Mouse (Mus musculus) erythroblast, embryonic 14.5 days (primary cell): ENCODE data around the gene Syt6. TPM values are rescaled to one million over a fixed set of nuclear protein-coding genes. Genes with fewer than 3 reads are reported as not detected.

ENCODE experiments used
- H3K27me3 ChIP-seq: 2 replicates; pipeline ENCODE4 v1.6.1; 2012; ENCODE audit warnings: inconsistent platforms; ENCODE audit not compliant: control insufficient read depth
- H3K36me3 ChIP-seq: 2 replicates; pipeline ENCODE4 v1.6.1; 2012; ENCODE audit warnings: mild to moderate bottlenecking, inconsistent platforms; ENCODE audit not compliant: control insufficient read depth
- H3K4me1 ChIP-seq: 2 replicates; pipeline ENCODE4 v1.6.1; 2012; ENCODE audit warnings: inconsistent platforms; ENCODE audit not compliant: control insufficient read depth
- H3K4me3 ChIP-seq: replicated peaks from 2 replicates; pipeline ENCODE3; 2012; ENCODE audit warnings: moderate library complexity, mild to moderate bottlenecking, inconsistent platforms
- H3K9me3 ChIP-seq: 2 replicates; pipeline ENCODE4 v1.6.1; 2012; ENCODE audit warnings: low read length, inconsistent platforms, mixed read lengths; ENCODE audit not compliant: control insufficient read depth
- GATA1 ChIP-seq: IDR thresholded peaks from 2 replicates; pipeline ENCODE4 v1.6.1; 2012; ENCODE audit warnings: low read length, inconsistent platforms, mixed read lengths
- TAL1 ChIP-seq: IDR thresholded peaks from 3 replicates; pipeline ENCODE4 v1.6.1; 2012; ENCODE audit warnings: low read length, inconsistent platforms, mixed read lengths
- polyA plus RNA-seq: library from polyadenylated mRNA; stranded (reverse); fragments of >175 nt; gene quantifications from 2 replicates; pipeline ENCODE4 v1.2.3, GENCODE M21; 2012

Gene Syt6
- polyA plus RNA-seq, 1 experiment, result not detected

GRCm38 (mm10) chr3:103690506-103690905 is 115.5 kb downstream of the Syt6 start:
- H3K4me1 ChIP-seq, result no peaks in the 10 kb centered on the region; the same call in 1 of the 2 replicates
- 0 out of 2 replicates have a peak, but pooled peaks cover 2% of the 10 kb centered on the region for H3K27me3 ChIP-seq
- TF ChIP-seq GATA1, result no peak
- no peak for TF ChIP-seq TAL1
- no peak overlapping the region for H3K4me3 ChIP-seq
- no peaks in the 10 kb centered on the region for H3K9me3 ChIP-seq
- no peaks in the 10 kb centered on the region for H3K36me3 ChIP-seq

Other genes with a start within 250 kb of the Syt6 start
- gene Atg4a-ps, start 70.8 kb downstream of the Syt6 start, polyA plus RNA-seq, result not detected in 2 replicates
- 0.05 and 0.07 TPM in 2 replicates for gene Olfml3, start 162.8 kb downstream of the Syt6 start, polyA plus RNA-seq
- gene Gm10964, start 164.1 kb downstream of the Syt6 start, polyA plus RNA-seq, result not detected in 2 replicates
- gene Hipk1, start 216.3 kb downstream of the Syt6 start, polyA plus RNA-seq, result 5.7 and 7.4 TPM in 2 replicates
- gene Dclre1b, start 234.2 kb downstream of the Syt6 start, polyA plus RNA-seq, result 1.1 and 1.2 TPM in 2 replicates
- gene Ap4b1, start 234.3 kb downstream of the Syt6 start, polyA plus RNA-seq, result 0.12 and 0.16 TPM in 2 replicates
- gene Gm43064, start 234.3 kb downstream of the Syt6 start, polyA plus RNA-seq, result 0.26 and 0.65 TPM in 2 replicates